Mouse (Mus musculus): ENCODE data around the gene Fbxl7.

DNA sequence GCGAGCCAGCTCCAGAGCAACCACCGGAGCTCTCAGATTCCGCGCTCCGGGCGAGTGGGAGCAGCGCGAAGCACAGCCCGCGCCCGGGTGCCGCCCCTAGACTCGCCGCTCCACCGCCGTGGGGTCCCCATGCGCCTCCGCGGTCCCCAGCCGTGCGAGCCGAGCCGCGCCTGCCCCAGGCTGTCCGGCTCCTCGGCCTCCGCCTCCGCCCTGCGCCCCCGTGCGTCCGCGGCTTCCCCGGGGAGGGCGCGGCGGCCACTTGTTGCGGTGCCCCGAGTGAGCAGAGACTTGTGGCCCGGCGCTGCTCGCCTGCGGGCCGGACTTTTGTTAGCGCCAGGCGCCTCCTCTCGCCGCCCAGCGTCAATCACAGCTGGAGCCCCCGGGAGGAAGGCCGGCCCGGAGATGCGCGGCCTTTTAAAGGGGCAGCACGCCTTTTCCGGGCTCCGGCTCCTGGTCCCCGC lies at the start of gene Fbxl7:
- TF ChIP-seq CTCF (IDR thresholded peaks at IDR 0.05; ENCODE audit: control insufficient read depth, insufficient read depth, low read length) (no peak), POLR2A (IDR thresholded peaks at IDR 0.05; ENCODE audit: borderline replicate concordance, control insufficient read depth, low read depth, low read length) (no peak; the same call in 1 of the 2 replicates)
